Mouse (Mus musculus) forebrain, embryonic 12.5 days (tissue): ENCODE results near the gene Ifi202b. TPM values are rescaled to one million over a fixed set of nuclear protein-coding genes. Genes with fewer than 3 reads are reported as not detected.
"Not testable (repeated sequence)": the region's sequence is repeated elsewhere in the genome, so short reads cannot be mapped to it uniquely, and the experiment has no call there.

Experiments
- ATAC-seq: fragments of 200-750 bp; cut with Nextera tagmentation; 2 replicates; pipeline ENCODE4 v1.8.0; 2017; ENCODE audit warnings: moderate TSS enrichment; ENCODE audit not compliant: low FRiP score
- H3K27ac ChIP-seq: fragments of 300-500 bp; sonication (generic); 2 replicates; pipeline ENCODE4 v1.5.1; 2016; ENCODE audit warnings: mild to moderate bottlenecking
- H3K27me3 ChIP-seq: fragments of 300-500 bp; sonication (generic); 2 replicates; pipeline ENCODE4 v1.6.1; 2016; ENCODE audit warnings: mild to moderate bottlenecking
- H3K36me3 ChIP-seq: fragments of 300-500 bp; sonication (generic); replicated peaks from 2 replicates; pipeline ENCODE4 v1.6.1; 2016; ENCODE audit warnings: mild to moderate bottlenecking
- H3K4me1 ChIP-seq: fragments of 300-500 bp; sonication (generic); 2 replicates; pipeline ENCODE4 v1.6.1; 2016
- H3K4me2 ChIP-seq: fragments of 300-500 bp; sonication (generic); 2 replicates; pipeline ENCODE4 v1.6.1; 2016; ENCODE audit warnings: mild to moderate bottlenecking, moderate library complexity
- H3K4me3 ChIP-seq: fragments of 300-500 bp; sonication (generic); replicated peaks from 2 replicates; pipeline ENCODE4 v1.5.1; 2016; ENCODE audit warnings: mild to moderate bottlenecking
- H3K9ac ChIP-seq: fragments of 300-500 bp; sonication (generic); 2 replicates; pipeline ENCODE4 v1.6.1; 2016; ENCODE audit warnings: mild to moderate bottlenecking
- H3K9me3 ChIP-seq: fragments of 300-500 bp; sonication (generic); 2 replicates; pipeline ENCODE4 v1.6.1; 2016
- WGBS: fragments of 180-500 bp; shearing (Covaris S2); methylation state at CpG from one replicate; pipeline ENCODE4 v1.1.7; 2016; 5-methylcytosine and 5-hydroxymethylcytosine counted together
- polyA plus RNA-seq: library from polyadenylated mRNA; unstranded; fragments of >200 nt; fragmentation: Nextera tagmentation; extraction: Ambion mirVana; gene quantifications from 2 replicates; pipeline ENCODE4 v1.2.1, GENCODE M21; 2016

The Ifi202b gene
- polyA plus RNA-seq, 1 experiment from 2014 or later = not detected

DNA sequence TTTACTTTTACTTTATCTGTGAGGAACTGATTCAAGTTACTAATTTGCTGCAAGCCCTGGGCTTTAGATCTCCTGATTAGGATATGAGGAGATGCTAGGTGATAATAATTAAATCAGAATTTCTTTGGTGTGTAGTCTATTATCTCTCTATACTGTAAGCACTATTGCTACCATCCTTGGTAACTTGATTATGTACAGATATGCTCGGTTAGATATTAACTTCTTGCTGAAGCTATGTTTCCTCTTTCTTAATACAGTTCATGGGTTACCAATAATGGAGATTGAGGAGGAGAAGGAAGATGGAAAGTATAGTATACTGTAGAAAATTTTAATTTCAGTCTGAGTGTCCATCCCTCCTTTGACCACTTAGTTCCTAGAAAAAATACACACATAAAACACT, 29.0 kb downstream of the Ifi202b start:
- 96% methylated on average over 1 of the region's 1 CpGs for WGBS
- Histone ChIP-seq H3K9me3 (no peaks in the 10 kb centered on the region), H3K27me3 (no peaks in the 10 kb centered on the region), H3K9ac (no peak overlapping the region), H3K4me2 (no peak overlapping the region), H3K4me1 (no peaks in the 10 kb centered on the region), H3K27ac (no peak overlapping the region), H3K4me3 (no peak overlapping the region), H3K36me3 (no peaks in the 10 kb centered on the region)
- no peak for ATAC-seq

- 81% methylated on average over 2 of the region's 2 CpGs for WGBS
- not testable (repeated sequence) for H3K4me2 ChIP-seq
Observed at GRCm38 (mm10) chr1:173949044-173949443, 33.5 kb downstream of the Ifi202b start.

DNA sequence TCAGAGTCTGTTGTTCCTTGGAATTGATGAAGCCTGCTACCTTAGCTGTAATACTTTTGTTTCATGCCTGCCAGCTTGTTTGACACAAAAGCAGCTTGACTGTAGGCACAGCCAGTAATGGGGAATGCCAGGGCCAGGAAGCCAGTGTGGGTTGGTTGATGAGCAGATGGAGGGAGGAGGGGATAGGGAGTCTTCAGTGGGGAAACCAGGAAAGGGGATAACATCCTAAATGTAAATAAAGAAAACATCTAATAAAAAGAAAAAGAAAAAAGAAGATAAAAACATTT, 39.8 kb downstream of the Ifi202b start:
- not testable (repeated sequence) for H3K9ac ChIP-seq, H3K4me1 ChIP-seq, ATAC-seq, H3K9me3 ChIP-seq, H3K36me3 ChIP-seq, H3K27ac ChIP-seq, H3K4me3 ChIP-seq, H3K27me3 ChIP-seq, H3K4me2 ChIP-seq

More at GRCm38 (mm10) chr1:173949044-173949443, 33.5 kb downstream of the Ifi202b start:
- H3K27ac ChIP-seq, H3K27me3 ChIP-seq, H3K4me1 ChIP-seq, H3K36me3 ChIP-seq, H3K9ac ChIP-seq, H3K4me3 ChIP-seq, H3K9me3 ChIP-seq, ATAC-seq: not testable (repeated sequence)

DNA sequence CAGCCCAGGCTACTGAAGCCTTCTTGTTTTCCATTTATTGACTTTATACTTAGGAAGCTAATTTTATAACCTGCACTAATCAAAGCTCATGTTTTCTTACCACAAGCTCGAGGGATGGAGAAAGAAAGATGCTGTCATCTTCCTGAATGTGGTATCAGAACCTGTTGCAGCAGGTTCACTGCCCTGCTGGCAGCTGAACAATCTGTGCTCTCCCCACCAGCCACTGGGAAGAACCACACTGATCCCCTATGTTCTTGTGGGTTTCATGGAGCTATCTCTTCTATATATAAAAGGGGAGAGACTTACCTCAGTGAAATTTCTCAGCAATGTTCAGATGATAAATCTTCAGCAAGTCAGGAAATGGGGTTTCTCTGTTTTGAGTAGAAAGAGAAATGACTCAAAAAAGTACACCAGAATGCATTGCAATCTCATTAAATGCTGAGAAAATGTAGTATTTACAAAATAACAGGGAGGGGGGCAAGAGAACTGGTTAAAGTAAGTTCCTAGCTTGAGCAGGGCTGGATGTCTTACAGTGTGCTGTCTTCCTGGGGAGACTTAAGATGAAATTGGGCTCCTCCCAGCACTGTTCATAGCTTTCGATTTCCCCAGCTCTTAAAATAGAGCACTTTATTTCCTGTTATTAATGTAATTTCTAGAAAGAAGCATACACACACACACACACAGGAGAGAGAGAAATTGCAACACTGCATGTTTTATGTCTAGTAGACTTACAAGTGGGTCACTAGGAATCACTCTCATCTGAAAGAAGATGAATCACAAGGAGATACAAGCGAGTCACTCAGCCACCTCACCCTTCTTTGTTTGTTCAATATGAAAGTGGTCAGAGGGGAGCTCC, 40.4 kb downstream of the Ifi202b start, which contains the start of the genes Mndal and Ifi203:
Mndal (minus strand) TSS at position 568 of the 856 bp plus-strand sequence.
Ifi203 (minus strand) TSS at position 749 of the 856 bp plus-strand sequence.
- H3K27ac ChIP-seq, H3K4me2 ChIP-seq, H3K27me3 ChIP-seq, H3K9me3 ChIP-seq, H3K9ac ChIP-seq, ATAC-seq, H3K36me3 ChIP-seq, H3K4me1 ChIP-seq, H3K4me3 ChIP-seq: not testable (repeated sequence)
- WGBS = 80% methylated on average over 3 of the region's 3 CpGs

DNA sequence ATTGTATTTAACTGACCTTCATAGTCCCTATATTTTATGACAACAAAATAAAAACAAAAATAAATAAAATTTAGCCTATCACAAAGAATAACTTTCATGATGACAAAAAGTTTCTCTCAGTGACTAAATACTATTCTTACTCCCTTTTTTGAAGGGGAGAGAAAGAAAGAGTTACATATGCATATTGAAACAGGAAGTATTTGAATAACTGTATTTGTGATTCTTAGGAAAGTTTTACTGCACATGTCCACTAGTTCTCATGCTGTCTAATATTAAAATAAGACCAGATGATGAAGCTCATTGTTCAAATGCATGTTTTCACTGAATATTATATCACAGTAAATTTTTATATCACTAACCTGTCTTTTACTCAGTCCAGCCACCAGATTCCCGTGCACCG, 41.0 kb downstream of the Ifi202b start:
- not testable (repeated sequence) for H3K4me3 ChIP-seq, H3K9ac ChIP-seq, H3K4me2 ChIP-seq, H3K27me3 ChIP-seq, H3K36me3 ChIP-seq, ATAC-seq, H3K4me1 ChIP-seq, H3K27ac ChIP-seq, H3K9me3 ChIP-seq
- 96% methylated on average over 2 of the region's 2 CpGs for WGBS

- not testable (repeated sequence) for ATAC-seq, H3K4me3 ChIP-seq, H3K36me3 ChIP-seq, H3K9me3 ChIP-seq, H3K9ac ChIP-seq, H3K27ac ChIP-seq, H3K4me1 ChIP-seq, H3K4me2 ChIP-seq, H3K27me3 ChIP-seq
- 72% methylated on average over 2 of the region's 3 CpGs for WGBS
Observed at GRCm38 (mm10) chr1:173919279-173919678, 63.3 kb downstream of the Ifi202b start.

DNA sequence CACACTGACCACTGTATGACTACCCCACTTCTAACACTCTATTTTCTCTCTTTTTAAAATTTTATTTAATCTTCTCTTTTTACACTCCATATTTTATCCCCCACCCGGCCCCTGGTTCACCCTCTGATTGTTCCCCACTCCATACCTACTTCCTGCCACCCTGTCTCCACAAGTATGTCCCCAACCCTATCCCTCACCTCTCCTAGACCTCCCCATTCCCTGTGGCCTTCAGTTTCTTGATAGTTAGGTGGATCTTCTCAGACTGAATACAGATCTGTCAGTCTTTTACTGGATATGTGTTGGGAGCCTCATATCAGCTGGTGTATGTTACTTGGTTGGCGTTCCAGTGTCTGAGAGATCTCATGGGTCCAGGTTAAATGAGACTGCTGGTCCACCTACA, 68.0 kb downstream of the Ifi202b start:
- no peaks in the 10 kb centered on the region for H3K27me3 ChIP-seq
- H3K4me3 ChIP-seq = no peak overlapping the region
- no peak for ATAC-seq
- WGBS = 77% methylated on average over 2 of the region's 2 CpGs
- no peak overlapping the region for H3K4me2 ChIP-seq
- no peak overlapping the region for H3K27ac ChIP-seq
- no peaks in the 10 kb centered on the region for H3K36me3 ChIP-seq
- no peaks in the 10 kb centered on the region for H3K4me1 ChIP-seq
- no peak overlapping the region for H3K9ac ChIP-seq
- no peaks in the 10 kb centered on the region for H3K9me3 ChIP-seq

DNA sequence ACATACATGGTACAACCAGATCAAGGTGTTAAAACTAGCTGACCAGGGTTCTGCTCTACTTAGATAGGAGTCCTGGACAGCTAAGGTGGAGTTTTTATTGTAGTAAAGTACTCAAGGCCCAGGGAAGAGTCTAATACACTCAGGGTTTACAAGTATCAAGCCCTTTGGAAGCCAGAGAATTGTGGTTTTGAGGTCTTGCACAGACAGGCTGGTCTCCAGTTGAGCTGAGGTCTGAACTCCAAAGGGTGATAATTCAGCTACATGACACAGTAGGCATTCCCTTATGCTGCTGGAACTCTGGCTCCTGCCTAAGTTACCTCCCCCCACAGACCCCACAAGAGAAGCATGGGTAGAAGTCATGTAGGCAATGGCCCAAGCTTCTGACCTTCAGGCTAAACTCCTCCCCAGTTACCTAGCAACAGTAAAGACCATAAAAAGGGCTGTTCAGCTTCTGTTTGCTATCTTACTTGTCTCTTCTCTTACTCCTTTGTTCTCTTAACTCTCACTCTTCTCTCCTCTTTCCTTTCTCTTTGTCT, 69.2 kb downstream of the Ifi202b start:
- H3K4me1 ChIP-seq, H3K36me3 ChIP-seq, H3K4me3 ChIP-seq, H3K9me3 ChIP-seq, ATAC-seq, H3K27me3 ChIP-seq, H3K4me2 ChIP-seq, H3K27ac ChIP-seq, H3K9ac ChIP-seq: not testable (repeated sequence)

Other genes with a start within 250 kb of the Ifi202b start
- 0.18 and 0.33 TPM in 2 replicates for gene Ifi207, start 241.0 kb downstream of the Ifi202b start, polyA plus RNA-seq
- gene Ifi204, start 215.8 kb downstream of the Ifi202b start, polyA plus RNA-seq = 0.36 and 0.72 TPM in 2 replicates
- 0.13 and 0.18 TPM in 2 replicates for gene Ifi211, start 69.7 kb downstream of the Ifi202b start, polyA plus RNA-seq
- 0.35 and 0.36 TPM in 2 replicates for gene Mndal, start 40.3 kb downstream of the Ifi202b start, polyA plus RNA-seq
- 0.17 and 0.21 TPM in 2 replicates for gene Ifi203, start 40.1 kb downstream of the Ifi202b start, polyA plus RNA-seq
- gene Ifi205, start 49.1 kb upstream of the Ifi202b start, polyA plus RNA-seq = not detected in 2 replicates
- 0.08 TPM in 1 of 2 replicates, not detected in the other for gene Olfr433, start 58.0 kb upstream of the Ifi202b start, polyA plus RNA-seq
- not detected in 2 replicates for gene Olfr432, start 66.5 kb upstream of the Ifi202b start, polyA plus RNA-seq
- gene Olfr430, start 83.9 kb upstream of the Ifi202b start, polyA plus RNA-seq = 0.21 TPM in 1 of 2 replicates, not detected in the other
- gene Olfr429, start 101.6 kb upstream of the Ifi202b start, polyA plus RNA-seq = not detected in 2 replicates
- gene Olfr427, start 114.1 kb upstream of the Ifi202b start, polyA plus RNA-seq = not detected in 2 replicates
- 0.95 and 0.99 TPM in 2 replicates for gene Olfr231, start 138.4 kb upstream of the Ifi202b start, polyA plus RNA-seq
- gene Olfr424, start 148.8 kb upstream of the Ifi202b start, polyA plus RNA-seq = 0.12 TPM in 1 of 2 replicates, not detected in the other
- gene Olfr420, start 172.9 kb upstream of the Ifi202b start, polyA plus RNA-seq = not detected in 2 replicates
- 0.88 and 1.1 TPM in 2 replicates for gene Spta1, start 190.0 kb upstream of the Ifi202b start, polyA plus RNA-seq